Mouse (Mus musculus) olfactory bulb, adult 2 months (tissue): ENCODE measurements at regions not wholly inside any gene's neighbourhood (a gene's known extent, or its start where the extent isn't known, plus 50 kb on each side); places are given as distances from the start of the nearest gene placed in this dataset.

Experiments used
- CTCF ChIP-seq: fragments of 200-500 bp; IDR thresholded peaks from 2 replicates; pipeline ENCODE4 v1.5.1; 2012; ENCODE audit warnings: low read depth, mild to moderate bottlenecking, low read length, moderate library complexity; ENCODE audit not compliant: insufficient read depth
- POLR2A ChIP-seq: fragments of 200-500 bp; IDR thresholded peaks from 2 replicates; pipeline ENCODE4 v1.6.1; 2012; ENCODE audit warnings: mild to moderate bottlenecking, low read depth, low read length, moderate library complexity; ENCODE audit not compliant: insufficient read depth

- TF ChIP-seq POLR2A = no peak
- TF ChIP-seq CTCF = no peak
Measured at GRCm38 (mm10) chr15:61297447-61298208, 374.8 kb upstream of the A1bg start.
